Mouse (Mus musculus) midbrain, postnatal 0 days (tissue): ENCODE measurements around the gene Prmt8. TPM values are rescaled to one million over a fixed set of nuclear protein-coding genes. Genes with fewer than 3 reads are reported as not detected.

ENCODE experiments used
- ATAC-seq: fragments of 200-750 bp; cut with Nextera tagmentation; 2 replicates; pipeline ENCODE4 v1.8.0; 2017; ENCODE audit warnings: moderate number of reproducible peaks, mild to moderate bottlenecking, moderate TSS enrichment, moderate library complexity; ENCODE audit not compliant: low FRiP score
- DNase-seq: peaks from one replicate; pipeline ENCODE4 v3.0.0-alpha.2; 2015; ENCODE audit warnings: low spot score
- H3K27ac ChIP-seq: fragments of 300-500 bp; sonication (generic); 2 replicates; pipeline ENCODE4 v1.5.1; 2014; ENCODE audit warnings: low read depth, mild to moderate bottlenecking, low read length, mixed read lengths
- H3K27me3 ChIP-seq: fragments of 300-500 bp; sonication (generic); 2 replicates; pipeline ENCODE4 v1.6.1; 2014; ENCODE audit warnings: low read length, control low read depth, mixed read lengths; ENCODE audit not compliant: insufficient read depth
- H3K36me3 ChIP-seq: fragments of 300-500 bp; sonication (generic); 2 replicates; pipeline ENCODE4 v1.6.1; 2014; ENCODE audit warnings: low read length, control low read depth, mixed read lengths; ENCODE audit not compliant: insufficient read depth
- H3K4me1 ChIP-seq: fragments of 300-500 bp; sonication (generic); 2 replicates; pipeline ENCODE4 v1.6.1; 2014; ENCODE audit warnings: mild to moderate bottlenecking, control low read depth, antibody characterized with exemption, low read length, mixed read lengths; ENCODE audit not compliant: insufficient read depth
- H3K4me2 ChIP-seq: fragments of 300-500 bp; sonication (generic); 2 replicates; pipeline ENCODE4 v1.6.1; 2014; ENCODE audit warnings: low read depth, mild to moderate bottlenecking, low read length, mixed read lengths; ENCODE audit not compliant: poor library complexity, severe bottlenecking
- H3K4me3 ChIP-seq: fragments of 300-500 bp; sonication (generic); 2 replicates; pipeline ENCODE4 v1.5.1; 2014; ENCODE audit warnings: low read depth, mild to moderate bottlenecking, low read length, moderate library complexity
- H3K9ac ChIP-seq: fragments of 300-500 bp; sonication (generic); replicated peaks from 2 replicates; pipeline ENCODE4 v1.6.1; 2014; ENCODE audit warnings: mild to moderate bottlenecking, low read length, moderate library complexity, mixed read lengths; ENCODE audit not compliant: poor library complexity, severe bottlenecking
- H3K9me3 ChIP-seq: fragments of 300-500 bp; sonication (generic); 2 replicates; pipeline ENCODE4 v1.6.1; 2016; ENCODE audit warnings: low read length, control low read depth
- CTCF ChIP-seq: IDR thresholded peaks from 2 replicates; pipeline ENCODE4 v1.5.1; 2016; ENCODE audit warnings: antibody characterized with exemption, mild to moderate bottlenecking
- whole genome bisulfite sequencing: fragments of 180-500 bp; shearing (Covaris S2); extraction: QIAGEN DNeasy Blood & Tissue Kit; methylation state at CpG from one replicate; pipeline ENCODE4 v1.1.7; 2014; 5-methylcytosine and 5-hydroxymethylcytosine counted together
- polyA plus RNA-seq: library from polyadenylated mRNA; unstranded; fragments of >200 nt; fragmentation: Nextera tagmentation; extraction: Ambion mirVana; gene quantifications from 2 replicates; pipeline ENCODE4 v1.2.1, GENCODE M21; 2015
- total RNA-seq: library from RNA; depleted of rRNA; stranded (reverse); fragments of >200 nt; gene quantifications from 2 replicates; pipeline ENCODE4 v1.2.3, GENCODE M21; 2014

Gene Prmt8
- total and polyA plus RNA-seq, 2 experiments from 2014 or later: 29.3 to 30.7 TPM

DNA sequence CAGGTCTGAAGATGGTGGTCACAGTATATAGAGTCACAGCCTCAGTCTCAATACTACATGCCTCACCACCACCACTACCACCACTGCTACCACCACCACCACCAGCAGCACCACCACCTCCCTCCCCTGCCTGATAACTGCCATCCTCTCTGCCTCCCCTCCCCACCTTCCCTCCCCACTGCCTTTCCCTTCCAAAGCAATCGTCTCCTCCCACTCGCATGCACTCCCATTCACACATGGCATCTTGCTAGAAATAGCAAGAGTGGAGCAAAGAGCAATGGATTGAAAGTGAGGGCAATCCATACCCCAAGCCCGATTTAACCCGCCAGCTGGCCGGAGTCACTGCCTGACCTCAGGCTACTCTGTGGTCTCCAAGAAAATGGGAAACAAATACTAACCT is 3.7 kb downstream of the Prmt8 start:
- Histone ChIP-seq H3K9ac (no peak overlapping the region), H3K27ac (no peak overlapping the region), H3K9me3 (no peaks in the 10 kb centered on the region), H3K4me3 (peak overlapping the region; percentile 73; the same call in 1 of the 2 replicates), H3K4me1 (peaks cover 12% of the 10 kb centered on the region; the same call in 1 of the 2 replicates), H3K36me3 (no peaks in the 10 kb centered on the region), H3K4me2 (peak overlapping the region; percentile 91), H3K27me3 (peaks cover 5% of the 10 kb centered on the region; the same call in 1 of the 2 replicates)
- 55% methylated on average over 5 of the region's 5 CpGs for WGBS
- no peak for TF ChIP-seq CTCF
- DNase-seq: no peak
- ATAC-seq: no peak

DNA sequence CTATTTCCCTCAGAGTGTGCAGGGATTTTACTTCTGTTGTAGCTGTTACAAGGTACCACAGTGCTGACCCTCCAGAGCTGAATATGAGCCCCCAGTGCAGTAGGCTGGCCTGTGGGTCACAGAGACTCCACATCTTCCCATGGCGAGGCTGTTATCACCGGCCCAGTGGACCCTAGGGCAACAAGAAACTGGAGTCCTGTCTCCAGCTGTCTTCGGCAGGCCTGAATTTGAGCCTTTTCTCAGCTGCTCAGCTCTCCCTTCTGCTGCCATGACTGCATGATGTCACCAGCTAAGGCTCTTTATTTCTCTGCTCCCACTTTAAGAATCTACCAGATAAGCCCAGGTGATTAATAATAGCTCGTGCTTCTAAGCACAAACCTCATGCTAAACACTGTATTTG is 11.0 kb downstream of the Prmt8 start:
- H3K9ac ChIP-seq: no peak overlapping the region
- DNase-seq (no peak), ATAC-seq (no peak)
- H3K4me2 ChIP-seq: no peak overlapping the region
- WGBS: 66% methylated on average over 4 of the region's 4 CpGs
- H3K27ac ChIP-seq: no peak overlapping the region
- no peaks in the 10 kb centered on the region for H3K27me3 ChIP-seq
- no peaks in the 10 kb centered on the region for H3K9me3 ChIP-seq
- no peaks in the 10 kb centered on the region for H3K4me1 ChIP-seq
- H3K36me3 ChIP-seq: no peaks in the 10 kb centered on the region
- no peak overlapping the region for H3K4me3 ChIP-seq
- no peak for TF ChIP-seq CTCF

DNA sequence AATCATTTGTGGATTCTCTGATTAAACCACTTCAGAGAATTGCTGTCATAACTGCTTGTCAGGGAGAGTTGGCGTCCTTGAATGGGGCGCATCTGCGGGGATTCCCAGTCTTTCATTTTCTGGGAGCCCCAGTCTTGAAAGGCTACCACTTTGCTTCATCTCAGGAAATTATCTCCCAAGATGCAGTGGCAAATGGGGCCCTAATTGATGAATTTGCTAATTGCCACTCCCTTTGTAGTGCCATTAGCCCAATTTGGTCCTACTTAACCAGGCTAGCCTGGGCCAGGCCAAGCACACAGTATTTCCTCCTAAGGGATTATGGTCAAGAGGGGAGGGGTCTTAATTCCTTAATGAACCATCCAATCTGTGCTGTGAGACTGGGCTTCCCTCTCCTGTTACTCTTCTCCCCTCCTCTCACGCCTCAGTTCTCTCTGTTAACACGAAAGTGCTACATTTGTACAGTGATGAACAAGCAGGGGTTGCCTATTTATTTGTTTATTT is 11.6 kb downstream of the Prmt8 start:
- H3K4me1 ChIP-seq: no peaks in the 10 kb centered on the region; the same call in 1 of the 2 replicates
- no peak for DNase-seq
- TF ChIP-seq CTCF: no peak
- H3K4me3 ChIP-seq: no peak overlapping the region
- no peaks in the 10 kb centered on the region for H3K9me3 ChIP-seq
- ATAC-seq: no peak
- H3K4me2 ChIP-seq: no peak overlapping the region
- H3K36me3 ChIP-seq: no peaks in the 10 kb centered on the region
- H3K27me3 ChIP-seq: no peaks in the 10 kb centered on the region
- WGBS: 79% methylated on average over 5 of the region's 5 CpGs
- no peak overlapping the region for H3K9ac ChIP-seq
- no peak overlapping the region for H3K27ac ChIP-seq

DNA sequence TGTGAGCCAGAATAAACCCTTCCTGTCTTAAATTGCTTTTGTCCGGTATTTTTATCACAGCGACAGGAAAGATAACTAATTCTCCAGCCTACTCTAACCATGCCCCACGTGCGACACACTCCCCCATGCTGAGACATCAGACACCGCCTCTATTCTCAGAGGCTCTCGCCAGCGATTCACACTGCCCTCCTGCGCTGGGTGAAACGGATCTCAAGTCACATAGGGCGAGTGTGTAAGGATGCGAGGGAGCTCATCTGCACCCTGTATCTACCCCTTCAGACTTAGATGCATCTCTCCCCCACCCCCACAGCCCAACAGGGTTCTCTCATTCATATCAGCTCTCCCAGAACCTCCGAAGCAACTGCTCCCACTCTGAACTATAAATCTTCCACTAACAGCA is 12.4 kb downstream of the Prmt8 start:
- H3K4me3 ChIP-seq: no peak overlapping the region
- no peaks in the 10 kb centered on the region; the same call in 1 of the 2 replicates for H3K4me1 ChIP-seq
- no peak for ATAC-seq
- H3K36me3 ChIP-seq: no peaks in the 10 kb centered on the region
- H3K9me3 ChIP-seq: no peaks in the 10 kb centered on the region
- H3K9ac ChIP-seq: no peak overlapping the region
- no peak for TF ChIP-seq CTCF
- 51% methylated on average over 12 of the region's 12 CpGs for WGBS
- no peak for DNase-seq
- no peak overlapping the region for H3K4me2 ChIP-seq
- H3K27me3 ChIP-seq: no peaks in the 10 kb centered on the region
- no peak overlapping the region for H3K27ac ChIP-seq

DNA sequence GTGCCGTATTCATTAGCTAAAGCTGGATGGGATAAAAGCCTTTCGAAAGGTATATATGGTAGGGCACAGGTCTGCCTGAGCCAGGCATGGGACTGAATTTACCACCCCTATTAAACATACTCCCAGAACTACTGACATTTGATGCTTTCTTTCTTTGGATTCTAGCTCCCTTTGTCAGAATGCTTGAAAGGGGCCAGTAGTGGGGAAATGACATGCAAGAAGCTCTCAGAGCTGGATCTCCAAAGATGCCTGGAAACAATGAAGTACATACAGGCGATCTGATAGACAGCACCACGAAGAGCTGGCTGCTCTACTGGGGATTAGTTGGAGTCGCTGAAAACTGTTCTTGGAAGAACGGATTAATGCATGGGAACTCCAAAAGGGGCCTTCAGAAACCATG is 16.0 kb downstream of the Prmt8 start:
- ATAC-seq (no peak), DNase-seq (no peak)
- Histone ChIP-seq H3K27me3 (no peaks in the 10 kb centered on the region), H3K4me2 (no peak overlapping the region), H3K9ac (no peak overlapping the region), H3K4me3 (no peak overlapping the region), H3K9me3 (no peaks in the 10 kb centered on the region), H3K36me3 (no peaks in the 10 kb centered on the region), H3K4me1 (no peaks in the 10 kb centered on the region; the same call in 1 of the 2 replicates), H3K27ac (no peak overlapping the region)
- TF ChIP-seq CTCF: no peak
- WGBS: 35% methylated on average over 6 of the region's 6 CpGs

DNA sequence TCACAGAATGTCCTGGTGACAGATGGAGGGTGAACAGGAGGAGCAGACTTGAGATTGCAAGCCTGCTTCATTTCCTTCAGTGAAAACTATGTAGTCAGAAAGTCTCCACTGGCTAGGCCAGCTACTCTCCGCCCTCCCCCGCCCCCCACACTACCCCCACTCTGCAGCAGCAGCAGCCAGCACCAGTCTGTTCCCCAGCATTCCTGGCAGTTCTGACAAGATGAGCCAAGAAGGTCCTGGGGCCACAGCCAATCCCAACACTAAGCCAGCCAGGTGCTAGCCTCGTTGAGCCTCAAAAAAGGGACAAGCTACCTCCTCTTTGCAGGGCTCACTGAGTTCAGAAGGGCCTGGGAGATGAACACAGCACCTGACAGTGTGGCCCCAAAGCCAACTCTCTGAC is 16.6 kb downstream of the Prmt8 start:
- H3K4me2 ChIP-seq: no peak overlapping the region
- no peaks in the 10 kb centered on the region; the same call in 1 of the 2 replicates for H3K4me1 ChIP-seq
- H3K36me3 ChIP-seq: no peaks in the 10 kb centered on the region
- H3K9ac ChIP-seq: no peak overlapping the region
- WGBS: 62% methylated on average over 3 of the region's 3 CpGs
- H3K4me3 ChIP-seq: no peak overlapping the region
- no peak overlapping the region for H3K27ac ChIP-seq
- no peaks in the 10 kb centered on the region for H3K27me3 ChIP-seq
- DNase-seq: no peak
- ATAC-seq: no peak
- no peaks in the 10 kb centered on the region for H3K9me3 ChIP-seq
- no peak for TF ChIP-seq CTCF
